Mouse (Mus musculus): ENCODE data around the gene Camk2n2. TPM values are rescaled to one million over a fixed set of nuclear protein-coding genes. Genes with fewer than 3 reads are reported as not detected.
"Not testable (repeated sequence)": the region's sequence is repeated elsewhere in the genome, so short reads cannot be mapped to it uniquely, and the experiment has no call there.

Gene Camk2n2
- polyA plus RNA-seq (2015; fragmentation: Nextera tagmentation; extraction: Ambion mirVana), result 1.0 and 2.0 TPM in 2 replicates

- H3K9ac ChIP-seq (ENCODE audit: low read depth, low read length), result peak within 1 kb of the TSS; percentile 42
- 0 out of 2 replicates have a peak, but pooled peaks cover 4% of the 10 kb centered on the region for H3K36me3 ChIP-seq (ENCODE audit: control insufficient read depth, insufficient read depth)
- whole genome bisulfite sequencing, result under 1% methylated on average over 77 of the region's 92 CpGs
- no peak for TF ChIP-seq CTCF (IDR thresholded peaks at IDR 0.05; ENCODE audit: low read depth)
- H3K4me1 ChIP-seq (replicated peaks; ENCODE audit: control insufficient read depth, insufficient read depth, low read length), result peaks cover 7% of the 10 kb centered on the region
- peak; percentile 44; the same call in 1 of the 2 replicates for ATAC-seq
- peak within 1 kb of the TSS; percentile 99 for H3K4me2 ChIP-seq (replicated peaks; ENCODE audit: low read depth)
- H3K27me3 ChIP-seq (replicated peaks; ENCODE audit: control insufficient read depth, insufficient read depth, low read length), result peaks cover 20% of the 10 kb centered on the region
- no peaks in the 10 kb centered on the region for H3K9me3 ChIP-seq (ENCODE audit: control insufficient read depth)
- H3K4me3 ChIP-seq (ENCODE audit: low read depth, low read length), result peak within 1 kb of the TSS; percentile 66
- no peak within 1 kb of the TSS for H3K27ac ChIP-seq (ENCODE audit: low read depth, low read length)
These were observed at the start of gene Camk2n2 for GRCm38 (mm10) chr16:20621191-20621990. Gene Camk2n2, minus strand, starts transcription at chr16:20621287.

DNA sequence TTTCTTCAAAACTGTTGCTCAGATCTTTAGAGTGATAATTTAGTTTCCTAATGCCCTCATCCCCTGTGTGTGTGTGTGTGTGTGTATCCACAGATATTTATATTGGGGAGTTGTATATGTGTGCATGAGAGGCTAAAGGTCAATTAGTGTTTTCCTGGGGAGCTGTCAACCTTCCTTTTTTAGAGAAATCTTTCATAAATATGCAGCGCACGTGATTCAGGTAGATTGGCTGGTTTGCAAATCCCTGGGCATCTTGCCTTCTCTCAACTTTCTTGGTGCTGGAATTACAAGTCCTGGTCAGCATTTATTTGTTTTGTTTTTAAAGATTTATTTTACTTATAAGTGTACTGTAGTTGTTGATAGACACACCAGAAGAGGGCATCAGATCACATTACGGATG lies 49.2 kb upstream of the Camk2n2 start:
- H3K4me3 ChIP-seq (ENCODE audit: low read depth, low read length), result no peak overlapping the region
- no peak overlapping the region for H3K9ac ChIP-seq (ENCODE audit: low read depth, low read length)
- peaks cover 2% of the 10 kb centered on the region for H3K36me3 ChIP-seq (ENCODE audit: control insufficient read depth, insufficient read depth)
- no peaks in the 10 kb centered on the region for H3K9me3 ChIP-seq (ENCODE audit: control insufficient read depth)
- no peak for ATAC-seq
- no peak for TF ChIP-seq CTCF (IDR thresholded peaks at IDR 0.05; ENCODE audit: low read depth)
- H3K4me2 ChIP-seq (replicated peaks; ENCODE audit: low read depth), result no peak overlapping the region
- WGBS, result 82% methylated on average over 3 of the region's 3 CpGs
- H3K27me3 ChIP-seq (replicated peaks; ENCODE audit: control insufficient read depth, insufficient read depth, low read length), result no peaks in the 10 kb centered on the region
- no peak overlapping the region for H3K27ac ChIP-seq (ENCODE audit: low read depth, low read length)
- H3K4me1 ChIP-seq (replicated peaks; ENCODE audit: control insufficient read depth, insufficient read depth, low read length), result no peaks in the 10 kb centered on the region; the same call in 1 of the 2 replicates

GRCm38 (mm10) chr16:20668013-20668412 lies 46.9 kb upstream of the Camk2n2 start, which contains the start of gene Eif4g1:
Gene Eif4g1, plus strand, starts transcription at chr16:20668313.
- ATAC-seq; H3K4me3 ChIP-seq (ENCODE audit: low read depth, low read length); H3K36me3 ChIP-seq (ENCODE audit: control insufficient read depth, insufficient read depth); H3K27ac ChIP-seq (ENCODE audit: low read depth, low read length); H3K9me3 ChIP-seq (ENCODE audit: control insufficient read depth); H3K4me2 ChIP-seq (replicated peaks; ENCODE audit: low read depth); H3K27me3 ChIP-seq (replicated peaks; ENCODE audit: control insufficient read depth, insufficient read depth, low read length); H3K9ac ChIP-seq (ENCODE audit: low read depth, low read length); H3K4me1 ChIP-seq (replicated peaks; ENCODE audit: control insufficient read depth, insufficient read depth, low read length): not testable (repeated sequence)
- 92% methylated on average over 3 of the region's 6 CpGs for WGBS

DNA sequence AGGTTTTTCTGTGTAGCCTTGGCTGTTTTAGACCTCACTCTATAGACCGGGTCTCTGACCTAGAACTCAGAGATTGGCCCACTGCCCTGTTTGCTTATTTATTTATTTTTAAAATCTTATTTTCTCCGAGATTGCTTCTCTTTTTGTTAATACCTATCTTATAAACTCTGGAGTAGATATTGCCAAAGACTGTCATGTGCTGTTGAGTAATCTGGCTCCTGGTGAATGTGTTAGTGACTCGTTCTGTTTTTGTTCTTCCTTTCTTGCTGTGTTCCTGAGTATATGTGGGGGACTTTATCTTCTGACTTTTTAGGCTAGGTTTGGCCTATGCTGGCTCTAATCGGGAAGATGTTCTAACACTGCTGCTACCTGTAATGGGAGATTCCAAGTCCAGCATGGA lies 36.6 kb upstream of the Camk2n2 start:
- H3K9ac ChIP-seq (ENCODE audit: low read depth, low read length), result no peak overlapping the region
- no peak overlapping the region for H3K4me3 ChIP-seq (ENCODE audit: low read depth, low read length)
- H3K9me3 ChIP-seq (ENCODE audit: control insufficient read depth), result no peaks in the 10 kb centered on the region
- H3K4me1 ChIP-seq (replicated peaks; ENCODE audit: control insufficient read depth, insufficient read depth, low read length), result no peaks in the 10 kb centered on the region
- H3K27ac ChIP-seq (ENCODE audit: low read depth, low read length), result no peak overlapping the region
- H3K27me3 ChIP-seq (replicated peaks; ENCODE audit: control insufficient read depth, insufficient read depth, low read length), result no peaks in the 10 kb centered on the region
- no peak for TF ChIP-seq CTCF (IDR thresholded peaks at IDR 0.05; ENCODE audit: low read depth)
- WGBS, result 87% methylated on average over 4 of the region's 4 CpGs
- H3K36me3 ChIP-seq (ENCODE audit: control insufficient read depth, insufficient read depth), result peaks cover 82% of the 10 kb centered on the region
- no peak for ATAC-seq
- no peak overlapping the region for H3K4me2 ChIP-seq (replicated peaks; ENCODE audit: low read depth)

DNA sequence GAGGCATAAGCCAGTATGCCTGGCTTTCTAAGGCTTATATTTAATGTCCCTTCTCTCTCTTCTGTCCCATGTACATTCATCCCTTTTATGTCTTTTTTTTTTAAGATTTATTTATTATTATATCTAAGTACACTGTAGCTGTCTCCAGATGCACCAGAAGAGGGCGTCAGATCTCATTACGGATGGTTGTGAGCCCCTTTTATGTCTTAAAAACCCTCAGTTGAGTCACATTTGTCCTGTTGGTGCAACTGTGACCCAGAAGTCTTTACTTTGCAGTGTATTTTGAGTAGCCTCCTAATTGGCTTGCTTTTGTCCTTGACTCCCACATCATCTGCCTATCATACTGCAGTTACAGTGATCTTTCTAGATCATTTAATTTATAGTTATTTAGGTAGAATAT lies 32.2 kb upstream of the Camk2n2 start:
- Histone ChIP-seq H3K4me3 (ENCODE audit: low read depth, low read length) (no peak overlapping the region), H3K27me3 (replicated peaks; ENCODE audit: control insufficient read depth, insufficient read depth, low read length) (no peaks in the 10 kb centered on the region), H3K36me3 (ENCODE audit: control insufficient read depth, insufficient read depth) (peaks cover 40% of the 10 kb centered on the region), H3K27ac (ENCODE audit: low read depth, low read length) (no peak overlapping the region), H3K9ac (ENCODE audit: low read depth, low read length) (no peak overlapping the region), H3K4me2 (replicated peaks; ENCODE audit: low read depth) (no peak overlapping the region), H3K9me3 (ENCODE audit: control insufficient read depth) (no peaks in the 10 kb centered on the region), H3K4me1 (replicated peaks; ENCODE audit: control insufficient read depth, insufficient read depth, low read length) (no peaks in the 10 kb centered on the region)
- 57% methylated on average over 2 of the region's 2 CpGs for WGBS
- TF ChIP-seq CTCF (IDR thresholded peaks at IDR 0.05; ENCODE audit: low read depth), result no peak
- no peak for ATAC-seq

GRCm38 (mm10) chr16:20651947-20652310 lies 30.8 kb upstream of the Camk2n2 start:
- no peaks in the 10 kb centered on the region for H3K4me1 ChIP-seq (replicated peaks; ENCODE audit: control insufficient read depth, insufficient read depth, low read length)
- H3K4me2 ChIP-seq (replicated peaks; ENCODE audit: low read depth), result peak overlapping the region; percentile 81
- H3K27ac ChIP-seq (ENCODE audit: low read depth, low read length), result peak overlapping the region; percentile 9; the same call in 1 of the 2 replicates
- peak overlapping the region; percentile 74 for H3K4me3 ChIP-seq (ENCODE audit: low read depth, low read length)
- peak; percentile 34; the same call in 1 of the 2 replicates for ATAC-seq
- H3K9ac ChIP-seq (ENCODE audit: low read depth, low read length), result peak overlapping the region; percentile 74
- peaks cover 26% of the 10 kb centered on the region for H3K36me3 ChIP-seq (ENCODE audit: control insufficient read depth, insufficient read depth)
- 7% methylated on average over 12 of the region's 12 CpGs for WGBS
- no peak for TF ChIP-seq CTCF (IDR thresholded peaks at IDR 0.05; ENCODE audit: low read depth)
- H3K27me3 ChIP-seq (replicated peaks; ENCODE audit: control insufficient read depth, insufficient read depth, low read length), result no peaks in the 10 kb centered on the region
- H3K9me3 ChIP-seq (ENCODE audit: control insufficient read depth), result no peaks in the 10 kb centered on the region

Measured in intestine, postnatal 0 days (tissue).